Mouse (Mus musculus): ENCODE results near the gene Cnn2. TPM values are rescaled to one million over a fixed set of nuclear protein-coding genes. Genes with fewer than 3 reads are reported as not detected.

Cnn2 gene
- 1,011 and 1,303 TPM in 2 replicates for polyA plus RNA-seq (2012; ENCODE audit: insufficient read depth, low replicate concordance)

DNA sequence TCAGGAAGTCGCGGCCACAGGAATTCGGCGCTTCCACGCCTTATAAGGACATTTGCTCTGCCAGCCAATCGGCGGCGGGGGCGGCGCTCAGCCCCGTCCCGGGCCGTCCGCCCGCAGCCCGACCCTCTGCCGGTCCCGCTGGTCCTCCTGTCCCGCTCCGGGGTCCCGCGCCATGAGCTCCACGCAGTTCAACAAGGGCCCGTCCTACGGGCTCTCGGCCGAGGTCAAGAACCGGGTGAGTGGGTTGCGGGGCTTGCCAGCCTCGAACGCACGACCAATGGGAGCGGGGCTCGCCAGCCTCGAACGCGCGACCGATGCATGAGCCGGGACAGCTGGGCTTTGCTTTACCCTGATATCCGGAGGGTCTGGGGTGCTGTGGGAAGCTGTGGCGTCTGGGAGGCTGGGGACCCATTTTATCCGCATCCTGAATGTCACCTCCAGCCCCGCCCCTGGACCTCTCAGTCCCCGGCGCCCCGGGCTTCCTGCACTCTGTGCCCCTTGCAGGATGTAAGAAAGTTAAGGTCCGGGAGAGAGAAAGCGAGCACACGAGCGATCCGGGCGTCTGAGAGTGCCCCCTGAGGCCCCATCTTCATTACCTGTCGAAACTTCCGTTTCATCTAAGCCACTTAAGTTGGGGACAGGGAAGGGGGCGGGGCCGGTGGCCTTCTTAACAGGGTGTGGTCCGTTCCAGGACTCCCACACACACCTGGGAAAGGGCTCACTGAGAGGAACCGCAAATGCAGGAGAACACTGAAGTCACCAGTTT, at the start of gene Cnn2:
Gene Cnn2 (plus strand): TSS at position 79 of the 766 bp plus-strand sequence.
- peaks cover 45% of the 10 kb centered on the region for H3K36me3 ChIP-seq (replicated peaks; ENCODE audit: low read length)
- TF ChIP-seq GATA1 (IDR thresholded peaks at IDR 0.05; ENCODE audit: borderline replicate concordance, low read length) (no peak), FLI1 (IDR thresholded peaks at IDR 0.05; ENCODE audit: low read length) (no peak)
- peak within 1 kb of the TSS; percentile 96 for H3K4me3 ChIP-seq (replicated peaks)
- H3K27me3 ChIP-seq (replicated peaks) = no peaks in the 10 kb centered on the region
- peaks cover 15% of the 10 kb centered on the region for H3K9me3 ChIP-seq
- H3K4me1 ChIP-seq = peaks cover 79% of the 10 kb centered on the region

GRCm38 (mm10) chr10:79940749-79941148, 47.6 kb upstream of the Cnn2 start:
- H3K4me1 ChIP-seq = peaks cover 99% of the 10 kb centered on the region
- TF ChIP-seq FLI1 (IDR thresholded peaks at IDR 0.05; ENCODE audit: low read length) = no peak
- no peak for TF ChIP-seq GATA1 (IDR thresholded peaks at IDR 0.05; ENCODE audit: borderline replicate concordance, low read length)
- H3K27me3 ChIP-seq (replicated peaks) = no peaks in the 10 kb centered on the region
- H3K9me3 ChIP-seq = no peaks in the 10 kb centered on the region
- peaks cover 99% of the 10 kb centered on the region for H3K36me3 ChIP-seq (replicated peaks; ENCODE audit: low read length)
- H3K4me3 ChIP-seq (replicated peaks) = peak overlapping the region; percentile 59

DNA sequence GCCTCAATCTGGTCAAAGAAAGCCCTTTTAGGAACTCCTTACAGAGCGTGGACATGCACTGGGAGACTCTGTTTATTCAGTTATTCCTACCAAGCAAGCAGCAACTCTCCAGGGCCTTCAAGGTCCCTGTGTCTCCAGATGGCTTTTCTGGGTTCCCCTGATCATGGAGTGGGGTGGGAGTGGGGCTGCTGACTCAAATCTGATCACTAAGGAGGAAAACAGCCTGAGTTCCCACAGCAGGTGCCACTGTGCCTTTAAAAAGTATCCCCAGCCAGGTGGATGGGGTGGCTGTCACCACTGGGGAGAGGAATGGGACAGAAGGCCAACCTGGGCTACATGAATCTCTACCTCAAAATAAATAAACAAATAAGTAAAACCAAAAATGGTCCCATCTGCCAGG, 45.4 kb upstream of the Cnn2 start:
- Histone ChIP-seq H3K9me3 (no peaks in the 10 kb centered on the region), H3K27me3 (replicated peaks) (no peaks in the 10 kb centered on the region), H3K4me1 (peaks cover 99% of the 10 kb centered on the region), H3K4me3 (replicated peaks) (no peak overlapping the region), H3K36me3 (replicated peaks; ENCODE audit: low read length) (peaks cover 98% of the 10 kb centered on the region)
- TF ChIP-seq GATA1 (IDR thresholded peaks at IDR 0.05; ENCODE audit: borderline replicate concordance, low read length) (no peak), FLI1 (IDR thresholded peaks at IDR 0.05; ENCODE audit: low read length) (no peak)

DNA sequence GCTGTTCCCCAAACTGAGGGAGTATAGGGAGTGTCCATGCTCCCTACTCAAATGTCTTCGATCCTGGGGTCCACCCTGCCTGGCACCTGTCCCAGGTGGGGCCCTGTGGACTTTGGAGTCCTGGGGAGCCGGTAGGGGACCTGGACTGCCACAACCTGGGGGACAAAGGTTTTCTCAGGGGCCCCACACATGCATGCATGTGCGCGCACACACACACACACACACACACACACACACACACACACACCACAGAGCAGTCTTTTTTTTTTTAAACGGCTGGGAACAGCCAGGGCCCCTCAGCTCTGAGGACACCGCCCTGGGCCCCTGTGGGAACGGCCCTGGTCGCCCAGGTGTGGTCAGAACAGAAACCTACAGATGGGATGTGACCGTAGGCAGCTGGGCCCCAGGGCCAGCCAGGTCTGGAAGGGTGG, 44.9 kb upstream of the Cnn2 start:
- H3K4me3 ChIP-seq (replicated peaks) = no peak overlapping the region

GRCm38 (mm10) chr10:79945507-79946234, 42.7 kb upstream of the Cnn2 start:
- H3K4me1 ChIP-seq = peaks cover 86% of the 10 kb centered on the region
- H3K27me3 ChIP-seq (replicated peaks) = no peaks in the 10 kb centered on the region
- H3K4me3 ChIP-seq (replicated peaks) = peak overlapping the region; percentile 87
- TF ChIP-seq FLI1 (IDR thresholded peaks at IDR 0.05; ENCODE audit: low read length) = no peak
- TF ChIP-seq GATA1 (IDR thresholded peaks at IDR 0.05; ENCODE audit: borderline replicate concordance, low read length) = no peak
- peaks cover 97% of the 10 kb centered on the region for H3K36me3 ChIP-seq (replicated peaks; ENCODE audit: low read length)
- H3K9me3 ChIP-seq = no peaks in the 10 kb centered on the region

More for the DNA sequence above, 44.9 kb upstream of the Cnn2 start:
- H3K36me3 ChIP-seq (replicated peaks; ENCODE audit: low read length) = peaks cover 96% of the 10 kb centered on the region
- no peaks in the 10 kb centered on the region for H3K9me3 ChIP-seq
- TF ChIP-seq GATA1 (IDR thresholded peaks at IDR 0.05; ENCODE audit: borderline replicate concordance, low read length) = no peak
- no peak for TF ChIP-seq FLI1 (IDR thresholded peaks at IDR 0.05; ENCODE audit: low read length)
- H3K4me1 ChIP-seq = peaks cover 98% of the 10 kb centered on the region
- no peaks in the 10 kb centered on the region for H3K27me3 ChIP-seq (replicated peaks)

- TF ChIP-seq GATA1 (IDR thresholded peaks at IDR 0.05; ENCODE audit: borderline replicate concordance, low read length) (no peak), FLI1 (IDR thresholded peaks at IDR 0.05; ENCODE audit: low read length) (no peak)
- peaks cover 74% of the 10 kb centered on the region for H3K4me1 ChIP-seq
- H3K9me3 ChIP-seq = no peaks in the 10 kb centered on the region
- no peaks in the 10 kb centered on the region for H3K27me3 ChIP-seq (replicated peaks)
- H3K4me3 ChIP-seq (replicated peaks) = peak overlapping the region; percentile 87
- peaks cover 97% of the 10 kb centered on the region for H3K36me3 ChIP-seq (replicated peaks; ENCODE audit: low read length)
These were observed 41.5 kb upstream of the Cnn2 start for GRCm38 (mm10) chr10:79946752-79947322.

- H3K9me3 ChIP-seq = no peaks in the 10 kb centered on the region
- peaks cover 67% of the 10 kb centered on the region for H3K4me1 ChIP-seq
- TF ChIP-seq FLI1 (IDR thresholded peaks at IDR 0.05; ENCODE audit: low read length) (no peak), GATA1 (IDR thresholded peaks at IDR 0.05; ENCODE audit: borderline replicate concordance, low read length) (no peak)
- H3K36me3 ChIP-seq (replicated peaks; ENCODE audit: low read length) = peaks cover 96% of the 10 kb centered on the region
- no peaks in the 10 kb centered on the region for H3K27me3 ChIP-seq (replicated peaks)
- peak overlapping the region; percentile 87 for H3K4me3 ChIP-seq (replicated peaks)
These were observed 40.9 kb upstream of the Cnn2 start for GRCm38 (mm10) chr10:79947502-79947901.

- TF ChIP-seq GATA1 (IDR thresholded peaks at IDR 0.05; ENCODE audit: borderline replicate concordance, low read length) = no peak
- TF ChIP-seq FLI1 (IDR thresholded peaks at IDR 0.05; ENCODE audit: low read length) = no peak
These were observed 38.5 kb upstream of the Cnn2 start for GRCm38 (mm10) chr10:79949873-79950272.

GRCm38 (mm10) chr10:79950661-79951060, 37.7 kb upstream of the Cnn2 start:
- H3K36me3 ChIP-seq (replicated peaks; ENCODE audit: low read length) = peaks cover 82% of the 10 kb centered on the region
- TF ChIP-seq GATA1 (IDR thresholded peaks at IDR 0.05; ENCODE audit: borderline replicate concordance, low read length) = no peak
- TF ChIP-seq FLI1 (IDR thresholded peaks at IDR 0.05; ENCODE audit: low read length) = no peak
- no peaks in the 10 kb centered on the region for H3K9me3 ChIP-seq
- H3K27me3 ChIP-seq (replicated peaks) = no peaks in the 10 kb centered on the region
- peaks cover 62% of the 10 kb centered on the region for H3K4me1 ChIP-seq
- no peak overlapping the region for H3K4me3 ChIP-seq (replicated peaks)

More at GRCm38 (mm10) chr10:79949873-79950272, 38.5 kb upstream of the Cnn2 start:
- Histone ChIP-seq H3K4me1 (peaks cover 62% of the 10 kb centered on the region), H3K9me3 (no peaks in the 10 kb centered on the region), H3K27me3 (replicated peaks) (no peaks in the 10 kb centered on the region), H3K36me3 (replicated peaks; ENCODE audit: low read length) (peaks cover 89% of the 10 kb centered on the region), H3K4me3 (replicated peaks) (no peak overlapping the region)

Measured in megakaryocyte, embryonic 14.5 days (primary cell).